Mouse (Mus musculus) layer of hippocampus, adult 9-10 months (tissue): ENCODE data around the gene Gpc6.

ENCODE experiments used
- DNase-seq: peaks from one replicate; pipeline ENCODE4 v3.0.0; 2022; ENCODE audit warnings: low spot score

Gene Gpc6

GRCm38 (mm10) chr14:116947939-116948591 lies 22.9 kb downstream of the Gpc6 start:
- DNase-seq = no peak

- no peak for DNase-seq
These were observed 32.0 kb downstream of the Gpc6 start for GRCm38 (mm10) chr14:116957154-116957553.

- DNase-seq = no peak
These were observed 39.7 kb downstream of the Gpc6 start for GRCm38 (mm10) chr14:116964837-116965236.

- no peak for DNase-seq
These were observed 49.6 kb downstream of the Gpc6 start for GRCm38 (mm10) chr14:116974708-116975107.

- no peak for DNase-seq
These were observed 50.1 kb downstream of the Gpc6 start for GRCm38 (mm10) chr14:116975224-116975623.

GRCm38 (mm10) chr14:116977259-116977658 lies 52.1 kb downstream of the Gpc6 start:
- no peak for DNase-seq

GRCm38 (mm10) chr14:116979714-116980382 lies 54.7 kb downstream of the Gpc6 start:
- no peak for DNase-seq

- DNase-seq = no peak
These were observed 56.6 kb downstream of the Gpc6 start for GRCm38 (mm10) chr14:116981711-116982110.

GRCm38 (mm10) chr14:116987341-116987740 lies 62.2 kb downstream of the Gpc6 start:
- no peak for DNase-seq

GRCm38 (mm10) chr14:117000376-117000775 lies 75.3 kb downstream of the Gpc6 start:
- no peak for DNase-seq

- DNase-seq = no peak
These were observed 77.2 kb downstream of the Gpc6 start for GRCm38 (mm10) chr14:117002313-117002712.

- DNase-seq = no peak
These were observed 83.7 kb downstream of the Gpc6 start for GRCm38 (mm10) chr14:117008781-117009180.

GRCm38 (mm10) chr14:117012969-117013368 lies 87.9 kb downstream of the Gpc6 start:
- DNase-seq = peak; percentile 25

- DNase-seq = no peak
These were observed 88.5 kb downstream of the Gpc6 start for GRCm38 (mm10) chr14:117013554-117014117.

GRCm38 (mm10) chr14:117015333-117015922 lies 90.3 kb downstream of the Gpc6 start:
- DNase-seq = no peak

- DNase-seq = no peak
These were observed 97.2 kb downstream of the Gpc6 start for GRCm38 (mm10) chr14:117022180-117022799.

GRCm38 (mm10) chr14:117034146-117034545 lies 109.0 kb downstream of the Gpc6 start:
- DNase-seq = no peak

GRCm38 (mm10) chr14:117041017-117041416 lies 115.9 kb downstream of the Gpc6 start:
- DNase-seq = no peak

- DNase-seq = no peak
These were observed 123.8 kb downstream of the Gpc6 start for GRCm38 (mm10) chr14:117048951-117049350.

GRCm38 (mm10) chr14:117050877-117051276 lies 125.8 kb downstream of the Gpc6 start:
- DNase-seq = no peak

- no peak for DNase-seq
These were observed 128.2 kb downstream of the Gpc6 start for GRCm38 (mm10) chr14:117053361-117053760.

GRCm38 (mm10) chr14:117055134-117055533 lies 130.0 kb downstream of the Gpc6 start:
- DNase-seq = no peak

- DNase-seq = no peak
These were observed 136.0 kb downstream of the Gpc6 start for GRCm38 (mm10) chr14:117061078-117061477.
